Mouse (Mus musculus): ENCODE data around the gene Ube4b. TPM values are rescaled to one million over a fixed set of nuclear protein-coding genes. Genes with fewer than 3 reads are reported as not detected.

Gene Ube4b
- polyA plus RNA-seq, 1 experiment from 2014 or later = 68.8 TPM

- ATAC-seq (ENCODE audit: insufficient read depth, low FRiP score, low TSS enrichment) (no peak), DNase-seq (ENCODE audit: low spot score) (no peak)
- H3K4me1 ChIP-seq (ENCODE audit: control insufficient read depth, insufficient read depth, low read length) = no peaks in the 10 kb centered on the region
- 98% methylated on average over 8 of the region's 8 CpGs for WGBS
- H3K36me3 ChIP-seq (ENCODE audit: control insufficient read depth, insufficient read depth, low read length) = peaks cover 18% of the 10 kb centered on the region
- no peak overlapping the region for H3K27ac ChIP-seq (ENCODE audit: low read depth, low read length)
- H3K9ac ChIP-seq (ENCODE audit: low read length) = no peak overlapping the region
- H3K4me2 ChIP-seq (ENCODE audit: low read depth) = no peak overlapping the region
- no peak overlapping the region for H3K4me3 ChIP-seq (ENCODE audit: low read depth, low read length)
- no peaks in the 10 kb centered on the region for H3K9me3 ChIP-seq (ENCODE audit: control insufficient read depth, low read length)
- H3K27me3 ChIP-seq (ENCODE audit: control insufficient read depth, insufficient read depth, low read length) = no peaks in the 10 kb centered on the region
Observed at GRCm38 (mm10) chr4:149354671-149355070, 71.9 kb downstream of the Ube4b start.

GRCm38 (mm10) chr4:149351596-149352150 is 74.9 kb downstream of the Ube4b start:
- DNase-seq (ENCODE audit: low spot score) = no peak
- Histone ChIP-seq H3K27ac (ENCODE audit: low read depth, low read length) (no peak overlapping the region), H3K36me3 (ENCODE audit: control insufficient read depth, insufficient read depth, low read length) (peaks cover 20% of the 10 kb centered on the region), H3K4me3 (ENCODE audit: low read depth, low read length) (no peak overlapping the region), H3K27me3 (ENCODE audit: control insufficient read depth, insufficient read depth, low read length) (no peaks in the 10 kb centered on the region), H3K9ac (ENCODE audit: low read length) (no peak overlapping the region), H3K9me3 (ENCODE audit: control insufficient read depth, low read length) (no peaks in the 10 kb centered on the region), H3K4me2 (ENCODE audit: low read depth) (no peak overlapping the region), H3K4me1 (ENCODE audit: control insufficient read depth, insufficient read depth, low read length) (no peaks in the 10 kb centered on the region)
- 85% methylated on average over 8 of the region's 8 CpGs for WGBS
- ATAC-seq (ENCODE audit: insufficient read depth, low FRiP score, low TSS enrichment) = no peak

- H3K4me1 ChIP-seq (ENCODE audit: control insufficient read depth, insufficient read depth, low read length) = no peaks in the 10 kb centered on the region
- no peak for ATAC-seq (ENCODE audit: insufficient read depth, low FRiP score, low TSS enrichment)
- peaks cover 10% of the 10 kb centered on the region for H3K36me3 ChIP-seq (ENCODE audit: control insufficient read depth, insufficient read depth, low read length)
- no peak for DNase-seq (ENCODE audit: low spot score)
- no peak overlapping the region for H3K4me2 ChIP-seq (ENCODE audit: low read depth)
- no peaks in the 10 kb centered on the region for H3K9me3 ChIP-seq (ENCODE audit: control insufficient read depth, low read length)
- no peak overlapping the region for H3K9ac ChIP-seq (ENCODE audit: low read length)
- no peak overlapping the region for H3K27ac ChIP-seq (ENCODE audit: low read depth, low read length)
- H3K27me3 ChIP-seq (ENCODE audit: control insufficient read depth, insufficient read depth, low read length) = no peaks in the 10 kb centered on the region
- H3K4me3 ChIP-seq (ENCODE audit: low read depth, low read length) = no peak overlapping the region
- WGBS = 86% methylated on average over 5 of the region's 5 CpGs
Observed at GRCm38 (mm10) chr4:149348963-149349362, 77.6 kb downstream of the Ube4b start.

GRCm38 (mm10) chr4:149345873-149346272 is 80.7 kb downstream of the Ube4b start:
- no peak for ATAC-seq (ENCODE audit: insufficient read depth, low FRiP score, low TSS enrichment)
- Histone ChIP-seq H3K36me3 (ENCODE audit: control insufficient read depth, insufficient read depth, low read length) (peaks cover 10% of the 10 kb centered on the region), H3K27ac (ENCODE audit: low read depth, low read length) (no peak overlapping the region), H3K9ac (ENCODE audit: low read length) (no peak overlapping the region), H3K4me3 (ENCODE audit: low read depth, low read length) (no peak overlapping the region), H3K4me2 (ENCODE audit: low read depth) (no peak overlapping the region), H3K9me3 (ENCODE audit: control insufficient read depth, low read length) (no peaks in the 10 kb centered on the region), H3K27me3 (ENCODE audit: control insufficient read depth, insufficient read depth, low read length) (no peaks in the 10 kb centered on the region), H3K4me1 (ENCODE audit: control insufficient read depth, insufficient read depth, low read length) (no peaks in the 10 kb centered on the region)
- WGBS = 83% methylated on average over 5 of the region's 5 CpGs
- no peak for DNase-seq (ENCODE audit: low spot score)

GRCm38 (mm10) chr4:149344311-149344710 is 82.2 kb downstream of the Ube4b start:
- Histone ChIP-seq H3K36me3 (ENCODE audit: control insufficient read depth, insufficient read depth, low read length) (peaks cover 10% of the 10 kb centered on the region), H3K9me3 (ENCODE audit: control insufficient read depth, low read length) (no peaks in the 10 kb centered on the region), H3K4me3 (ENCODE audit: low read depth, low read length) (no peak overlapping the region), H3K4me2 (ENCODE audit: low read depth) (no peak overlapping the region), H3K27me3 (ENCODE audit: control insufficient read depth, insufficient read depth, low read length) (no peaks in the 10 kb centered on the region), H3K9ac (ENCODE audit: low read length) (no peak overlapping the region), H3K4me1 (ENCODE audit: control insufficient read depth, insufficient read depth, low read length) (no peaks in the 10 kb centered on the region), H3K27ac (ENCODE audit: low read depth, low read length) (no peak overlapping the region)
- DNase-seq (ENCODE audit: low spot score) (no peak), ATAC-seq (ENCODE audit: insufficient read depth, low FRiP score, low TSS enrichment) (no peak)
- 88% methylated on average over 8 of the region's 8 CpGs for WGBS

GRCm38 (mm10) chr4:149340680-149341079 is 85.9 kb downstream of the Ube4b start:
- Histone ChIP-seq H3K9me3 (ENCODE audit: control insufficient read depth, low read length) (no peaks in the 10 kb centered on the region), H3K4me3 (ENCODE audit: low read depth, low read length) (no peak overlapping the region), H3K36me3 (ENCODE audit: control insufficient read depth, insufficient read depth, low read length) (peaks cover 8% of the 10 kb centered on the region), H3K4me2 (ENCODE audit: low read depth) (no peak overlapping the region), H3K4me1 (ENCODE audit: control insufficient read depth, insufficient read depth, low read length) (no peaks in the 10 kb centered on the region), H3K9ac (ENCODE audit: low read length) (no peak overlapping the region), H3K27ac (ENCODE audit: low read depth, low read length) (no peak overlapping the region), H3K27me3 (ENCODE audit: control insufficient read depth, insufficient read depth, low read length) (no peaks in the 10 kb centered on the region)
- 58% methylated on average over 2 of the region's 2 CpGs for WGBS
- DNase-seq (ENCODE audit: low spot score) = no peak
- no peak for ATAC-seq (ENCODE audit: insufficient read depth, low FRiP score, low TSS enrichment)

- Histone ChIP-seq H3K27me3 (ENCODE audit: control insufficient read depth, insufficient read depth, low read length) (no peaks in the 10 kb centered on the region), H3K4me1 (ENCODE audit: control insufficient read depth, insufficient read depth, low read length) (no peaks in the 10 kb centered on the region), H3K36me3 (ENCODE audit: control insufficient read depth, insufficient read depth, low read length) (peaks cover 8% of the 10 kb centered on the region), H3K4me2 (ENCODE audit: low read depth) (no peak overlapping the region), H3K4me3 (ENCODE audit: low read depth, low read length) (no peak overlapping the region), H3K9ac (ENCODE audit: low read length) (no peak overlapping the region), H3K9me3 (ENCODE audit: control insufficient read depth, low read length) (no peaks in the 10 kb centered on the region), H3K27ac (ENCODE audit: low read depth, low read length) (no peak overlapping the region)
- no peak for DNase-seq (ENCODE audit: low spot score)
- no peak for ATAC-seq (ENCODE audit: insufficient read depth, low FRiP score, low TSS enrichment)
- 76% methylated on average over 5 of the region's 5 CpGs for WGBS
Observed at GRCm38 (mm10) chr4:149339426-149340214, 86.9 kb downstream of the Ube4b start.

- ATAC-seq (ENCODE audit: insufficient read depth, low FRiP score, low TSS enrichment) = no peak
- Histone ChIP-seq H3K27me3 (ENCODE audit: control insufficient read depth, insufficient read depth, low read length) (no peaks in the 10 kb centered on the region), H3K36me3 (ENCODE audit: control insufficient read depth, insufficient read depth, low read length) (peaks cover 7% of the 10 kb centered on the region), H3K27ac (ENCODE audit: low read depth, low read length) (no peak overlapping the region), H3K9me3 (ENCODE audit: control insufficient read depth, low read length) (no peaks in the 10 kb centered on the region), H3K4me3 (ENCODE audit: low read depth, low read length) (no peak overlapping the region), H3K4me1 (ENCODE audit: control insufficient read depth, insufficient read depth, low read length) (no peaks in the 10 kb centered on the region), H3K4me2 (ENCODE audit: low read depth) (no peak overlapping the region), H3K9ac (ENCODE audit: low read length) (no peak overlapping the region)
- WGBS = 86% methylated on average over 2 of the region's 2 CpGs
- DNase-seq (ENCODE audit: low spot score) = no peak
Observed at GRCm38 (mm10) chr4:149338137-149338536, 88.4 kb downstream of the Ube4b start.

- DNase-seq (ENCODE audit: low spot score) (no peak), ATAC-seq (ENCODE audit: insufficient read depth, low FRiP score, low TSS enrichment) (no peak)
- Histone ChIP-seq H3K27ac (ENCODE audit: low read depth, low read length) (no peak overlapping the region), H3K4me2 (ENCODE audit: low read depth) (no peak overlapping the region), H3K36me3 (ENCODE audit: control insufficient read depth, insufficient read depth, low read length) (peaks cover 11% of the 10 kb centered on the region), H3K9me3 (ENCODE audit: control insufficient read depth, low read length) (no peaks in the 10 kb centered on the region), H3K27me3 (ENCODE audit: control insufficient read depth, insufficient read depth, low read length) (no peaks in the 10 kb centered on the region), H3K9ac (ENCODE audit: low read length) (no peak overlapping the region), H3K4me1 (ENCODE audit: control insufficient read depth, insufficient read depth, low read length) (no peaks in the 10 kb centered on the region), H3K4me3 (ENCODE audit: low read depth, low read length) (no peak overlapping the region)
- 79% methylated on average over 9 of the region's 9 CpGs for WGBS
Observed at GRCm38 (mm10) chr4:149337353-149337752, 89.2 kb downstream of the Ube4b start.

All from neural tube, embryonic 11.5 days (tissue).